Mouse (Mus musculus) G1E (cell line): ENCODE measurements around the gene Entpd7.

Experiments
- CTCF ChIP-seq: IDR thresholded peaks from 2 replicates; pipeline ENCODE4 v1.5.1; 2012; ENCODE audit warnings: low read depth, low read length, inconsistent platforms, mixed read lengths
- GATA1 ChIP-seq: IDR thresholded peaks from 2 replicates; pipeline ENCODE4 v1.6.1; 2012; ENCODE audit warnings: borderline replicate concordance, low read length, inconsistent platforms, mixed read lengths
- GATA2 ChIP-seq: IDR thresholded peaks from 2 replicates; pipeline ENCODE4 v1.6.1; 2012; ENCODE audit warnings: low read depth, low read length, inconsistent platforms, borderline replicate concordance
- POLR2AphosphoS5 ChIP-seq: IDR thresholded peaks from 2 replicates; pipeline ENCODE4 v1.6.1; 2012; ENCODE audit warnings: low read depth, low read length, inconsistent platforms; ENCODE audit not compliant: insufficient replicate concordance
- TAL1 ChIP-seq: conservative IDR thresholded peaks from 2 replicates; pipeline ENCODE4 v1.6.1; 2012; ENCODE audit warnings: low read depth, low read length, inconsistent platforms, mixed read lengths

GRCm38 (mm10) chr19:43722891-43723290, 33.4 kb downstream of the Entpd7 start:
- TF ChIP-seq GATA1 (no peak), CTCF (no peak), TAL1 (no peak), POLR2AphosphoS5 (no peak), GATA2 (no peak)
